21 mouse cellular contexts compared by ENCODE assay signal in genomic region chr12:53869981-53870380, GRCm38 (mm10).
A peak's percentile ranks its signal among the peaks of the same experiment; 100 is the strongest.
DNase-seq lines count a peak whose midpoint lies in the region; ATAC-seq lines count a peak whose summit lies in the region.
"Had no signal": no experiment of that assay in that cellular context is flagged by ENCODE, and none has a peak within 500 bp of the region (broad histone marks: within the 10 kb centered on the region; RNA-seq: fewer than 3 reads in every experiment).

No protein-coding gene starts in this region.

- peak; percentile 36 to 63 for DNase-seq in cerebellum, postnatal 14 days
- DNase-seq in heart, postnatal 10 days = peak; percentile 13 to 15
- DNase-seq in heart, embryonic 10.5 days (ENCODE audit: low spot score) = no peak
- DNase-seq in lung, adult 18-20 months = no peak
- peak; percentile 2 for DNase-seq in lung, postnatal 14 days
- no peak for DNase-seq in right cerebral cortex, adult 2 months (ENCODE audit: low spot score in 2 of 2)
- DNase-seq: adrenal gland, postnatal 36 days; gastrocnemius, postnatal 10 days; heart, adult 18-20 months; kidney, adult 18-20 months; kidney, postnatal 4 days; liver; right cerebral cortex, postnatal 25 days had no signal

- H3K4me1 ChIP-seq in heart, embryonic 10.5 days = no peaks in the 10 kb centered on the region
- H3K4me1 ChIP-seq in lung, embryonic 16.5 days (replicated peaks; ENCODE audit: control insufficient read depth, insufficient read depth, low read length) = 0 out of 2 replicates have a peak, but pooled peaks cover 2% of the 10 kb centered on the region
- H3K4me1 ChIP-seq: heart, embryonic 13.5 days; megakaryocyte, embryonic 14.5 days had no signal

- intact Hi-C loops in heart, postnatal 10 days (cut with DNase I) = no loop called here

- ATAC-seq in cerebellum, adult (ENCODE audit: insufficient number of reproducible peaks, low FRiP score, low TSS enrichment) = no peak
- ATAC-seq in lung, embryonic 16.5 days (ENCODE audit: low read depth) = peak; percentile 76
- ATAC-seq: inflammation-experienced regulatory T-cells, adult 6 months; midbrain, embryonic 13.5 days had no signal

- H3K9ac ChIP-seq in lung, embryonic 16.5 days (ENCODE audit: low read length) = no peak overlapping the region
- H3K9ac ChIP-seq: heart, embryonic 13.5 days; hindbrain, embryonic 13.5 days; midbrain, embryonic 13.5 days; neural tube, embryonic 12.5 days had no signal

- H3K4me3 ChIP-seq in heart, embryonic 10.5 days = no peak overlapping the region
- H3K4me3 ChIP-seq in lung, embryonic 16.5 days (ENCODE audit: low read length) = no peak overlapping the region
- H3K4me3 ChIP-seq: heart, embryonic 13.5 days; hindbrain, embryonic 13.5 days; megakaryocyte, embryonic 14.5 days; midbrain, embryonic 13.5 days; neural tube, embryonic 12.5 days had no signal

- no peaks in the 10 kb centered on the region for H3K27me3 ChIP-seq in heart, embryonic 10.5 days (ENCODE audit: insufficient read depth, poor library complexity, severe bottlenecking)
- no peaks in the 10 kb centered on the region for H3K27me3 ChIP-seq in lung, embryonic 16.5 days (ENCODE audit: control insufficient read depth, insufficient read depth, low read depth, low read length)
- H3K27me3 ChIP-seq: heart, embryonic 13.5 days; hindbrain, embryonic 13.5 days; megakaryocyte, embryonic 14.5 days; midbrain, embryonic 13.5 days; neural tube, embryonic 12.5 days had no signal

- 92% methylated on average over 4 of the region's 4 CpGs for WGBS in heart, embryonic 10.5 days
- 57% methylated on average over 4 of the region's 4 CpGs for WGBS in lung, embryonic 16.5 days

- no peak overlapping the region for H3K27ac ChIP-seq in heart, embryonic 10.5 days
- no peak overlapping the region for H3K27ac ChIP-seq in lung, embryonic 16.5 days (ENCODE audit: low read length)
- H3K27ac ChIP-seq: heart, embryonic 13.5 days; hindbrain, embryonic 13.5 days; midbrain, embryonic 13.5 days; neural tube, embryonic 12.5 days had no signal

- H3K36me3 ChIP-seq in heart, embryonic 10.5 days = no peaks in the 10 kb centered on the region
- no peaks in the 10 kb centered on the region for H3K36me3 ChIP-seq in lung, embryonic 16.5 days (ENCODE audit: control insufficient read depth, insufficient read depth, low read length)
- H3K36me3 ChIP-seq: heart, embryonic 13.5 days; hindbrain, embryonic 13.5 days; midbrain, embryonic 13.5 days; neural tube, embryonic 12.5 days had no signal

- no peaks in the 10 kb centered on the region for H3K9me3 ChIP-seq in heart, embryonic 10.5 days
- no peaks in the 10 kb centered on the region for H3K9me3 ChIP-seq in lung, embryonic 16.5 days (ENCODE audit: control insufficient read depth, low read length)
- H3K9me3 ChIP-seq: heart, embryonic 13.5 days; hindbrain, embryonic 13.5 days; megakaryocyte, embryonic 14.5 days; midbrain, embryonic 13.5 days; neural tube, embryonic 12.5 days had no signal

- H3K4me2 ChIP-seq in lung, embryonic 16.5 days (ENCODE audit: low read depth, low read length) = no peak overlapping the region
- H3K4me2 ChIP-seq: heart, embryonic 13.5 days; hindbrain, embryonic 13.5 days; midbrain, embryonic 13.5 days; neural tube, embryonic 12.5 days had no signal

Comparison
In these comparisons a context has a peak if more than half of its experiments do, and no peak if none do; other contexts are left out.
1. DNase-seq: peak in cerebellum, postnatal 14 days (2 of 2), heart, postnatal 10 days (2 of 2) and lung, postnatal 14 days (single experiment); none in heart, embryonic 10.5 days (single experiment), lung, adult 18-20 months (0 of 2) and right cerebral cortex, adult 2 months (0 of 2).